Mouse (Mus musculus) forebrain, embryonic 16.5 days (tissue): ENCODE results near the gene Macrod2. TPM values are rescaled to one million over a fixed set of nuclear protein-coding genes. Genes with fewer than 3 reads are reported as not detected.

Source experiments
- ATAC-seq: fragments of 200-750 bp; cut with Nextera tagmentation; 2 replicates; pipeline ENCODE4 v1.8.0; 2017; ENCODE audit warnings: mild to moderate bottlenecking, moderate library complexity
- H3K27ac ChIP-seq: fragments of 300-500 bp; sonication (generic); 2 replicates; pipeline ENCODE4 v1.5.1; 2014; ENCODE audit warnings: low read length, control low read depth
- H3K27me3 ChIP-seq: fragments of 300-500 bp; sonication (generic); replicated peaks from 2 replicates; pipeline ENCODE4 v1.6.1; 2014; ENCODE audit warnings: low read length; ENCODE audit not compliant: control insufficient read depth, insufficient read depth
- H3K36me3 ChIP-seq: fragments of 300-500 bp; sonication (generic); 2 replicates; pipeline ENCODE4 v1.6.1; 2014; ENCODE audit not compliant: control insufficient read depth, insufficient read depth
- H3K4me1 ChIP-seq: fragments of 300-500 bp; sonication (generic); replicated peaks from 2 replicates; pipeline ENCODE4 v1.6.1; 2014; ENCODE audit warnings: low read length; ENCODE audit not compliant: control insufficient read depth, insufficient read depth
- H3K4me2 ChIP-seq: fragments of 300-500 bp; sonication (generic); 2 replicates; pipeline ENCODE4 v1.6.1; 2014; ENCODE audit warnings: mild to moderate bottlenecking, low read length, control low read depth
- H3K4me3 ChIP-seq: fragments of 300-500 bp; sonication (generic); replicated peaks from 2 replicates; pipeline ENCODE4 v1.5.1; 2014; ENCODE audit warnings: mild to moderate bottlenecking, low read length, control low read depth
- H3K9ac ChIP-seq: fragments of 300-500 bp; sonication (generic); replicated peaks from 2 replicates; pipeline ENCODE4 v1.6.1; 2014; ENCODE audit warnings: low read depth, low read length, control low read depth
- H3K9me3 ChIP-seq: fragments of 300-500 bp; sonication (generic); 2 replicates; pipeline ENCODE4 v1.6.1; 2016; ENCODE audit warnings: low read length; ENCODE audit not compliant: control insufficient read depth
- WGBS: fragments of 180-500 bp; shearing (Covaris S2); extraction: QIAGEN DNeasy Blood & Tissue Kit; methylation state at CpG from one replicate; pipeline ENCODE4 v1.1.7; 2014; 5-methylcytosine and 5-hydroxymethylcytosine counted together
- polyA plus RNA-seq: library from polyadenylated mRNA; unstranded; fragments of >200 nt; fragmentation: Nextera tagmentation; extraction: Ambion mirVana; gene quantifications from 2 replicates; pipeline ENCODE4 v1.2.1, GENCODE M21; 2015

Macrod2 gene
- polyA plus RNA-seq, 1 experiment from 2014 or later = 108 TPM

DNA sequence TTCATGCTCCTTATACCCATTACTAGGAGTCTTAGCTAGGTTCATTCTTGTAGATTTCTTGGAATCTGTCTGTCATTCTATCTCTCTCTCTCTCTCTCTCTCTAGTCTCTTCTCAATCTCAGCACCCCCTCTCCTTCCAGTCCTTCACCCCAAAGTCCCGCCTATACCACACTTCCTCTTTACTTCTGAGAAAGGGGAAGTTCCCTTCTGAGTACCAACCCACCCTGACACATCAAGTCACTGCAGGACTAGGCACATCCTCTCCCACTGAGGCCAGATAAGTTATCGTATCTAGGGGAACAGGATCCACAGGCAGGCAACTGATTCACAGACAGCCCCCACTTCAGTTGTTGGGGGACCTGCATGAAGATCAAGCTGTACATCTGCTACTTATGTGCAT, 389.5 kb downstream of the Macrod2 start:
- Histone ChIP-seq H3K27me3 (no peaks in the 10 kb centered on the region), H3K4me2 (no peak overlapping the region), H3K4me1 (no peaks in the 10 kb centered on the region), H3K9me3 (no peaks in the 10 kb centered on the region), H3K9ac (no peak overlapping the region), H3K27ac (no peak overlapping the region), H3K36me3 (no peaks in the 10 kb centered on the region), H3K4me3 (no peak overlapping the region)
- WGBS = 91% methylated on average over 2 of the region's 2 CpGs
- ATAC-seq = no peak

DNA sequence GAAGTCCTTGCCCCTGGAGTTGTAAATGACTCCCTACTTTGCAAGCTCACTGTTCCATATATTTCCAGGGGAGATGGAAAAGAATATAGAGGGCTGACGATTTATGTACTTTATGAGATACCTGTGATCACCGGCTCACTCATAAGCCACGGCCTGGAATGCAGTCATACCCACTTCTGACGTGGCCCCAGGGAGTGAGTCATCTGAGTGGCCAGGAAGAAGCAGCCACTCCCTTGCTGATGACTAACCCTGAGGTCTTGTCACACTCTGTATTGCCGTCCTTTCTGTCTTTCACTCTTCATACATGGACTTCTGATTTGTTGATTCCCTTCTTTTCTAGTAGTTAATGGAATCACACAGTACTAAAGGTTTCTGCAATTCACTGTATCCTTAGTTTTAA, 395.3 kb downstream of the Macrod2 start:
- no peak overlapping the region for H3K4me3 ChIP-seq
- no peaks in the 10 kb centered on the region for H3K27me3 ChIP-seq
- ATAC-seq = no peak
- no peak overlapping the region for H3K27ac ChIP-seq
- no peaks in the 10 kb centered on the region for H3K36me3 ChIP-seq
- no peak overlapping the region for H3K9ac ChIP-seq
- 83% methylated on average over 5 of the region's 5 CpGs for WGBS
- H3K4me1 ChIP-seq = no peaks in the 10 kb centered on the region
- no peaks in the 10 kb centered on the region for H3K9me3 ChIP-seq
- no peak overlapping the region for H3K4me2 ChIP-seq

DNA sequence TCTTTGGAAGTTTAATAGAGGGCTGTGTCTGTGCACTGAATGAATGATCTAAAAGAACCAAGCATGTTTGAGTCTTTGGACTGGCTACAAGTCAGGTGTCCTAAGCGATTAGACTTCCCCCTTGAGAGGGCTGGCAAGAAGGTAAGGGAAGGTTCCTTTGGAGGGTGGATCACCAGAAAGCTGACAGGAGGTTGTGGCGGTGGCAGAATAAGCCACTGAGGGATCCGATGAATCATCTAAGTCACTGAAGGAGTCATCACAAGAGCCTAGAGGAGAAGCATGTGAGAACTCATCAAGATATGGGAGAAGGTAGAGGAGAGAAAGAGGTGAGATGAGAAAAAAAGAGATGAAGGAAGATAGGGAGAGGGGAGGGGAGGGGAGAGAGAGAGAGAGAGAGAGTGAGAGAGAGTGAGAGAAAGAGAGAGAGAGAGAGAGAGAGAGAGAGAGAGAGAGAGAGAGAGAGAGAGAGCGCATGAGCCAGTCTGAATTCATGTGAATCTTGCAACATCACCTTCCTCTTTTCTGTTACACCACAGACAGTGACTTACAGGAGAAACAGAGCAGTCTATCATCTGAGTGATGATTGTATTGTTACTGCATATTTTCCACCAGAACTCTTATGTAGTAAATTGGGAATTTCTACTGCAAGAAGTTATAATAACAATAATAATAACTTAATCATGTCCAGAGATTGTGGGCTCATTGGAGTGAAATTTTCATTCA, 398.9 kb downstream of the Macrod2 start:
- Histone ChIP-seq H3K27me3 (no peaks in the 10 kb centered on the region), H3K4me3 (no peak overlapping the region), H3K4me1 (no peaks in the 10 kb centered on the region), H3K9ac (no peak overlapping the region), H3K4me2 (no peak overlapping the region), H3K27ac (no peak overlapping the region), H3K9me3 (no peaks in the 10 kb centered on the region), H3K36me3 (no peaks in the 10 kb centered on the region)
- WGBS = 96% methylated on average over 4 of the region's 4 CpGs
- no peak for ATAC-seq

DNA sequence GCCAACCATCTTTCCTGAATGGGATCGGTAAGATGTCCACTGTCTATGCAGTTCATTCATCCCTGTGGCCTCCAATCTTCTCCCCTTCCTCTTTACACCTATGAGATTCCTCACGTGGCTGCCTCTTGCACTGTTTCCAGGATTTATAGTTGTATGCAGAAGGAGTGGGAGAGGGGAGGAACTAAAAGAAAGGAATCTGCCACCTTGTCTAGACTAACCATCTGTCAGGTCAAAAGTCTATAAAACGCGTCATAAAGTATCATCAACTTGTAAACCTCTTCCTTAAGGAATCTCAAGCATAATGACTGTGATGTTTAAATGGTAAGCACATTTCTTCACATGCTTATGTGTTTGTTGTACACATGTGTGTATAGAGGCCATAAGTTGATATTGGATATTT, 416.6 kb downstream of the Macrod2 start:
- H3K27me3 ChIP-seq = no peaks in the 10 kb centered on the region
- no peaks in the 10 kb centered on the region for H3K36me3 ChIP-seq
- no peak overlapping the region for H3K27ac ChIP-seq
- no peak for ATAC-seq
- H3K4me2 ChIP-seq = no peak overlapping the region
- no peak overlapping the region for H3K4me3 ChIP-seq
- no peak overlapping the region for H3K9ac ChIP-seq
- WGBS = 97% methylated on average over 4 of the region's 4 CpGs
- H3K9me3 ChIP-seq = no peaks in the 10 kb centered on the region
- no peaks in the 10 kb centered on the region for H3K4me1 ChIP-seq

DNA sequence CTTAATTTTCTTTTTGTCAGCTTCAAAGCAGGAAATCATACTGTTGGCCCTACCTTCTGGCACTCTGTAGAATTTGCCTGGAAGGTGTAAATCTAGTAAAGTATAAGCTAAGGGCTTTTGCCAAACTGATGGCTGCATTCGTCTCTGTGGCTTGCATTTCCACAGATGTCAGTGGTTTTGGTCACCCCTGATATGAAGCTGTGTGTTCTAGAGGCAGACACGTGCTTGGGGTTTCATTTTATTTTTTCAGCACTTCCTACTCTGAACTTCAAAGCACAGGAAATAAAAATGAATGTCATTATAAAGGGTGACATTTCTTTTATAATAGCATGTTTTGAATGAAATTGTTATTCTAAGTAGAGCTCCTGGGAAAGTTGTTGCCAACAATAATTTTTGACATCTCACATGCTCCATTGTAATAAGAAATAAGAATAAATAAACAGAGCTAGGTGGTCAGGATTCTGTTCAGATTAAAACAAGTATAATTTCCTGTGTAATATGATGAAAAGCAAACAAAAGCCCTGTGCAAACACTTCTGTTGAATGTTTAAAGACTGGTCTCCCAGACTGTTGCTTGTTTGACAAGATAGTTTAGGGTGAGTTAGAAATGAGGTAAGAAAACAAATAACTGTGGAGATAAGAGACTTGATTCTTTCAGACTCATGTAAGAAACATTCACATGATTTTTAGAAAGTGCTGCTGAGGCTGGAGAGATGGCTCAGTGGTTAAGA, 424.4 kb downstream of the Macrod2 start:
- 48% methylated on average over 2 of the region's 2 CpGs for WGBS
- ATAC-seq = no peak

DNA sequence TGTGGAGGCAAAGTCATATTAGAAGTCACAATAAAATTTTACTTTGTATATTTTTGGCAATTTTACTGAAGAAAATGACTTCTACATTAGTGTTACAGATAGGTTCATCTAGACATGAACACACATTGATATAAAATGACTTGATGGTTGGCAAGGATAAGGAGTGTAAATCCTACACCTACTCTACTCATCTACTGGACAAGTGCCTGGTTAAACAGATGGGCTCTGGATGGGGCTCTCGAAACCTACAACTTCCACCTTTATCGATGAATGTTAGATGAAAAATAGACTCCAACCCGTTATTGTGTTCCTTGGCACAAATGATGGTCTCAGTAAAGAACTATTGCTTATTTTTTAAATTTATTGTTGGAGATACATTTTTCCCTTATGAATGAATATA, 427.3 kb downstream of the Macrod2 start:
- Histone ChIP-seq H3K27ac (no peak overlapping the region), H3K4me2 (no peak overlapping the region), H3K9ac (no peak overlapping the region), H3K9me3 (no peaks in the 10 kb centered on the region), H3K36me3 (no peaks in the 10 kb centered on the region), H3K27me3 (no peaks in the 10 kb centered on the region), H3K4me1 (no peaks in the 10 kb centered on the region), H3K4me3 (no peak overlapping the region)
- 90% methylated on average over 3 of the region's 3 CpGs for WGBS
- no peak for ATAC-seq

More for the DNA sequence above, 424.4 kb downstream of the Macrod2 start:
- Histone ChIP-seq H3K9me3 (no peaks in the 10 kb centered on the region), H3K4me1 (no peaks in the 10 kb centered on the region), H3K4me2 (no peak overlapping the region), H3K4me3 (no peak overlapping the region), H3K36me3 (no peaks in the 10 kb centered on the region), H3K9ac (no peak overlapping the region), H3K27ac (no peak overlapping the region), H3K27me3 (no peaks in the 10 kb centered on the region)

DNA sequence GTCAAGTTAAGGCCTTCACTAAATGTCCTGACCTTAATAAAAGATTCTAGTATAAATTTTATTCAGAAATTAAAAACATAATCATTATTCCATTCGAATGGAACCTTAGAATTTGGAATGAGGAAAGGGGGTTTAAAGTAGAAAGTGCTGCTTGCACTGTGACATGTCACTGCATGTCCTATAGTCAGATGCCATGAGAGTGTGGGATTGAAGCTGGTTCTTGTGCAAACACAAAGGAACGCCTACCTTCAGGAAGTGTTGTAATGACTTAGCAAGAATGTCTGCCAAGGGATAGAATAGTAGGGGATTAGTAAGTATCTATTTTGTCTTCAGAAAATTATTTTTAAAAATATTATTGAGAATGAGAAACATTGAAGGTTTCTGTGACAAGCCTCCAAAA, 431.1 kb downstream of the Macrod2 start:
- no peaks in the 10 kb centered on the region for H3K9me3 ChIP-seq
- H3K9ac ChIP-seq = no peak overlapping the region
- H3K27ac ChIP-seq = no peak overlapping the region
- ATAC-seq = no peak
- no peaks in the 10 kb centered on the region for H3K36me3 ChIP-seq
- 84% methylated on average over 2 of the region's 2 CpGs for WGBS
- no peaks in the 10 kb centered on the region for H3K27me3 ChIP-seq
- no peak overlapping the region for H3K4me2 ChIP-seq
- no peak overlapping the region for H3K4me3 ChIP-seq
- no peaks in the 10 kb centered on the region for H3K4me1 ChIP-seq

DNA sequence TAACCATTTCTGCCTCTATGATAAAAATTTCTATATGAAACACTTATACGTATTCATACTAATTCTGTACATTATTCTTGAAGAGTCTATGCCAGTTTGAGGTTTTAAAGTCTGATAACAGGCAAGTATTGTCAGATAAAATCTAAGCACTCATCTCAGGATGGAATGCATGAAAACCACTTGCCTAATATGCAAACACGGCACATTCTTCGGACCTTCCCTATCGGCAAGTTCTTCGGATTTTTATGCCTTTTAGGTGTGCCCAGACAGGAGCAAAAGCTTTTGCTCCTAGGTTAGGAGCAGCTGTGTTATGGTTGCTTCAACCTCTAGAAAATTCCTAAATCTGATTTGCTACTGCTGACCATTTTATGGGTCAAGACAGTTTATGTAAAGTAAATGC, 433.8 kb downstream of the Macrod2 start:
- H3K27ac ChIP-seq = no peak overlapping the region
- 98% methylated on average over 5 of the region's 5 CpGs for WGBS
- H3K9me3 ChIP-seq = no peaks in the 10 kb centered on the region
- no peaks in the 10 kb centered on the region for H3K36me3 ChIP-seq
- no peak overlapping the region for H3K4me3 ChIP-seq
- H3K4me1 ChIP-seq = no peaks in the 10 kb centered on the region
- ATAC-seq = no peak
- H3K9ac ChIP-seq = no peak overlapping the region
- no peaks in the 10 kb centered on the region for H3K27me3 ChIP-seq
- no peak overlapping the region for H3K4me2 ChIP-seq

DNA sequence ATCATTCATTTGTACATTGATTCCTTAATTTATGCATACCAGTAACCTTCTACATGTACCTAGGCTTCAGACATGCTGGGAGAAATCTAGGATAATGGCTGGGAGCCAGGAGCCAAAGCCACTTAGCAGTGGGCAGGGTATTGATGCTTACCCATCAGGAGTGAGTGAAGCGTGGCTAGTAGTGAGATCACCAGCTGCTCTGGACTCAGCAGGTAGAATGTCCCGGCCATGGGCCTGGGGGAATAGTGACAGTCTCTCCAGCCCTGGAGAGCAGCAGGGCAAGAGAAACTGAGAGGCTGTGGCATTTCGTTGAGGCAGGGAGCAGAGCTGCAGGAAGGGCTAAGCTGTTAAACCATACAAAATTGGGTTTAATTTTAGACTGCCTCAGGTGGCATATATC, 435.0 kb downstream of the Macrod2 start:
- Histone ChIP-seq H3K36me3 (no peaks in the 10 kb centered on the region), H3K9ac (no peak overlapping the region), H3K4me2 (no peak overlapping the region), H3K9me3 (no peaks in the 10 kb centered on the region), H3K27me3 (no peaks in the 10 kb centered on the region), H3K4me3 (no peak overlapping the region), H3K4me1 (no peaks in the 10 kb centered on the region), H3K27ac (no peak overlapping the region)
- WGBS = 58% methylated on average over 3 of the region's 3 CpGs
- ATAC-seq = no peak
